Mouse (Mus musculus) B cell, adult 67 days (primary cell): ENCODE measurements around the gene Cep89. TPM values are rescaled to one million over a fixed set of nuclear protein-coding genes. Genes with fewer than 3 reads are reported as not detected.

Experiments used
- total RNA-seq, 2 experiments: library from RNA; stranded (reverse); gene quantifications; 4 replicates each; pipeline ENCODE4 v1.2.4; 2023

Gene Cep89
- total RNA-seq, result 10 to 100 TPM; 39.2 to 47.8 TPM

GRCm38 (mm10) chr7:35396542-35397168 is at the start of gene Cep89, which contains the start of gene Faap24:
Gene Cep89 (plus strand): TSS chr7:35397035.
Gene Faap24 (minus strand): TSS chr7:35396836.

DNA sequence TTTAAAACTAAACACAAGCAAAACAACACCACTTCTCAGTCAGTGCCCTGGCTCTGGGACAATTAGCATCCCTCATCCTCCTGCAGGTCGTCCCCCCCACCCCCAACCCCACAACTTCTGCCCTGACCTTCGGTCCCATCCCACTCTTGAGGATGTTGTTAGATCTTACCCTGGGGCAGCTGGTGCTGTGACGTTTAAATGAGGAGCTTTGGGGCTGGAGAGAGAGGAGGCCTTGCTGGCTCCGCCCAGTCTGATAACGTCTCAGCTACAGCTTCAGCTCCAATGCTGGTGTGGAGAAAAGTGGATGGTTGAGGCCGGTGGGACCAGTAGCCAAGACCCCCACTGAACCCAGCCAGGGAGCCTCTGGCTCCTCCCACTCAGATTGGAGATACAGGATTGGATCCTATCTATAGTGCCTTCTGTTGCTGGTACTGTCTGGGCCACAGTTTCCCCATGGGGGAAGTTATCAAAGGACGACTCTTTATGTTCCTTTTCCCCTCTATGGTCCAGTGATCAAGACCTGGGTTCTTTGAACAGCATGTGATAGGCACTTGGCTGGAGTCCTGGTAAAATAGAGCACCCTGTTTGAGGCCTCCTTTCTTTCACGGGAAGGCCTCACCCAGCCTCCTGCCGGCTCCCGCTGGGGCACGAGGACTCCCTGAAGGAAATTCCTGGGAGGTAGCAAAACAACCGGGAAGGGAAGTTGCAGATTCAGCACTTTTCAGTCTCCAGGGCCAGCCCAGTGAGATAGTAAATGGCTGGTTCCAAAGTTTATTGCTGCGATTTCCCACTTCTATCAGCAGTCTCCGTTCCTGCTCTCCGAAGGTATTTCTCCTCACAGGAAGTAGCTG is 51.4 kb downstream of the Cep89 start, which contains the start of gene Slc7a9:
Gene Slc7a9, plus strand, starts transcription at position 801 of the 851 bp plus-strand sequence.

Other genes with a start within 250 kb of the Cep89 start
- not detected for gene Slc7a10, start 210.7 kb upstream of the Cep89 start, total RNA-seq
- not detected for gene Lrp3, start 181.5 kb upstream of the Cep89 start, total RNA-seq
- gene Gpatch1, start 78.6 kb upstream of the Cep89 start, total RNA-seq, result 10 to 100 TPM; 16.5 to 18.6 TPM
- under 1 TPM; 0.46 to 0.77 TPM for gene Rhpn2, start 62.9 kb upstream of the Cep89 start, total RNA-seq
- gene Faap24, start 199 bp upstream of the Cep89 start, total RNA-seq, result 10 to 100 TPM; 11.6 to 15.0 TPM
- gene Slc7a9, start 51.8 kb downstream of the Cep89 start, total RNA-seq, result not detected
- not detected for gene Tdrd12, start 140.7 kb downstream of the Cep89 start, total RNA-seq
- gene Nudt19, start 159.3 kb downstream of the Cep89 start, total RNA-seq, result 10 to 100 TPM; 26.4 to 32.5 TPM
- under 1 TPM in 1 of 2 experiments, not detected in 1; 0.09 TPM for gene Rgs9bp, start 188.5 kb downstream of the Cep89 start, total RNA-seq
- 10 to 100 TPM; 43.7 to 51.3 TPM for gene Ankrd27, start 189.2 kb downstream of the Cep89 start, total RNA-seq